Mouse (Mus musculus) heart, embryonic 11.5 days (tissue): ENCODE measurements around the gene Olfr1512. TPM values are rescaled to one million over a fixed set of nuclear protein-coding genes. Genes with fewer than 3 reads are reported as not detected.
A peak's percentile ranks its signal among the peaks of the same experiment; 100 is the strongest.

Experiments used
- ATAC-seq: fragments of 200-750 bp; cut with Nextera tagmentation; replicated peaks from 2 replicates; pipeline ENCODE4 v1.8.0; 2017; ENCODE audit warnings: moderate library complexity; ENCODE audit not compliant: insufficient number of reproducible peaks, low FRiP score, low TSS enrichment
- H3K27ac ChIP-seq: fragments of 300-500 bp; sonication (generic); 2 replicates; pipeline ENCODE4 v1.5.1; 2014; ENCODE audit warnings: mild to moderate bottlenecking, low read depth, low read length
- H3K27me3 ChIP-seq: fragments of 300-500 bp; sonication (generic); 2 replicates; pipeline ENCODE4 v1.6.1; 2014; ENCODE audit warnings: mild to moderate bottlenecking, low read length, mixed read lengths; ENCODE audit not compliant: control insufficient read depth, insufficient read depth
- H3K36me3 ChIP-seq: fragments of 300-500 bp; sonication (generic); 2 replicates; pipeline ENCODE4 v1.6.1; 2014; ENCODE audit warnings: mild to moderate bottlenecking, low read length, moderate library complexity, mixed read lengths; ENCODE audit not compliant: control insufficient read depth, insufficient read depth
- H3K4me1 ChIP-seq: fragments of 300-500 bp; sonication (generic); 2 replicates; pipeline ENCODE4 v1.6.1; 2014; ENCODE audit warnings: low read length; ENCODE audit not compliant: control insufficient read depth, insufficient read depth
- H3K4me2 ChIP-seq: fragments of 300-500 bp; sonication (generic); 2 replicates; pipeline ENCODE4 v1.6.1; 2014; ENCODE audit warnings: mild to moderate bottlenecking, moderate library complexity
- H3K4me3 ChIP-seq: fragments of 300-500 bp; sonication (generic); 2 replicates; pipeline ENCODE4 v1.5.1; 2014; ENCODE audit warnings: low read depth, low read length
- H3K9ac ChIP-seq: fragments of 300-500 bp; sonication (generic); 2 replicates; pipeline ENCODE4 v1.6.1; 2014; ENCODE audit warnings: mild to moderate bottlenecking, low read depth, low read length, moderate library complexity
- H3K9me3 ChIP-seq: fragments of 300-500 bp; sonication (generic); replicated peaks from 2 replicates; pipeline ENCODE4 v1.6.1; 2016; ENCODE audit warnings: low read length; ENCODE audit not compliant: control insufficient read depth
- WGBS: fragments of 180-500 bp; shearing (Covaris S2); extraction: QIAGEN DNeasy Blood & Tissue Kit; methylation state at CpG from one replicate; pipeline ENCODE4 v1.1.7; 2014; ENCODE audit not compliant: insufficient replicate concordance; 5-methylcytosine and 5-hydroxymethylcytosine counted together
- polyA plus RNA-seq: library from polyadenylated mRNA; unstranded; fragments of >200 nt; fragmentation: Nextera tagmentation; extraction: Ambion mirVana; gene quantifications from 2 replicates; pipeline ENCODE4 v1.2.1, GENCODE M21; 2014

Gene Olfr1512
- polyA plus RNA-seq, 1 experiment from 2014 or later = not detected

GRCm38 (mm10) chr14:52339512-52339852, 39.5 kb downstream of the Olfr1512 start:
- no peaks in the 10 kb centered on the region for H3K36me3 ChIP-seq
- no peaks in the 10 kb centered on the region for H3K27me3 ChIP-seq
- no peak overlapping the region for H3K4me3 ChIP-seq
- no peaks in the 10 kb centered on the region for H3K4me1 ChIP-seq
- ATAC-seq = no peak
- WGBS = 65% methylated on average over 6 of the region's 6 CpGs
- H3K9me3 ChIP-seq = no peaks in the 10 kb centered on the region; the same call in 1 of the 2 replicates
- H3K4me2 ChIP-seq = no peak overlapping the region
- H3K9ac ChIP-seq = no peak overlapping the region
- no peak overlapping the region for H3K27ac ChIP-seq

- no peak for ATAC-seq
- Histone ChIP-seq H3K27ac (no peak overlapping the region), H3K27me3 (no peaks in the 10 kb centered on the region), H3K4me3 (no peak overlapping the region), H3K9ac (no peak overlapping the region), H3K9me3 (no peaks in the 10 kb centered on the region), H3K36me3 (no peaks in the 10 kb centered on the region), H3K4me2 (peak overlapping the region; percentile 5; the same call in 1 of the 2 replicates), H3K4me1 (no peaks in the 10 kb centered on the region)
- 29% methylated on average over 21 of the region's 21 CpGs for WGBS
Observed at GRCm38 (mm10) chr14:52338751-52339511, 40.0 kb downstream of the Olfr1512 start.

GRCm38 (mm10) chr14:52332171-52332570, 46.8 kb downstream of the Olfr1512 start:
- Histone ChIP-seq H3K36me3 (no peaks in the 10 kb centered on the region), H3K27me3 (peaks cover 28% of the 10 kb centered on the region), H3K9ac (no peak overlapping the region), H3K4me2 (no peak overlapping the region), H3K9me3 (no peaks in the 10 kb centered on the region), H3K4me3 (no peak overlapping the region), H3K27ac (no peak overlapping the region), H3K4me1 (no peaks in the 10 kb centered on the region)
- 83% methylated on average over 1 of the region's 3 CpGs for WGBS
- no peak for ATAC-seq

- ATAC-seq = no peak
- peaks cover 38% of the 10 kb centered on the region for H3K27me3 ChIP-seq
Observed at GRCm38 (mm10) chr14:52331069-52331750, 47.8 kb downstream of the Olfr1512 start.

GRCm38 (mm10) chr14:52327910-52328812, 50.8 kb downstream of the Olfr1512 start, which contains the start of gene Sall2:
TSS of gene Sall2 (minus strand) at chr14:52328762.
- Histone ChIP-seq H3K36me3 (no peaks in the 10 kb centered on the region), H3K27ac (no peak within 1 kb of the TSS), H3K4me2 (peak within 1 kb of the TSS; percentile 70), H3K9ac (no peak within 1 kb of the TSS), H3K27me3 (peaks cover 45% of the 10 kb centered on the region), H3K4me3 (peak within 1 kb of the TSS; percentile 36), H3K9me3 (no peaks in the 10 kb centered on the region), H3K4me1 (no peaks in the 10 kb centered on the region)
- WGBS = under 1% methylated on average over 26 of the region's 26 CpGs
- ATAC-seq = no peak

More at GRCm38 (mm10) chr14:52331069-52331750, 47.8 kb downstream of the Olfr1512 start:
- Histone ChIP-seq H3K9me3 (no peaks in the 10 kb centered on the region), H3K4me3 (no peak overlapping the region), H3K27ac (no peak overlapping the region), H3K36me3 (no peaks in the 10 kb centered on the region), H3K4me1 (no peaks in the 10 kb centered on the region), H3K9ac (no peak overlapping the region), H3K4me2 (no peak overlapping the region)
- WGBS = 24% methylated on average over 4 of the region's 4 CpGs

- no peaks in the 10 kb centered on the region for H3K4me1 ChIP-seq
- no peaks in the 10 kb centered on the region for H3K9me3 ChIP-seq
- peaks cover 45% of the 10 kb centered on the region for H3K27me3 ChIP-seq
- no peak for ATAC-seq
- 3% methylated on average over 14 of the region's 14 CpGs for WGBS
- no peak overlapping the region for H3K9ac ChIP-seq
- no peaks in the 10 kb centered on the region for H3K36me3 ChIP-seq
- H3K27ac ChIP-seq = no peak overlapping the region
- H3K4me3 ChIP-seq = peak overlapping the region; percentile 36
- H3K4me2 ChIP-seq = peak overlapping the region; percentile 70
Observed at GRCm38 (mm10) chr14:52327375-52327901, 51.5 kb downstream of the Olfr1512 start.

GRCm38 (mm10) chr14:52325890-52326289, 53.1 kb downstream of the Olfr1512 start:
- Histone ChIP-seq H3K9ac (no peak overlapping the region), H3K36me3 (no peaks in the 10 kb centered on the region), H3K9me3 (no peaks in the 10 kb centered on the region), H3K4me2 (no peak overlapping the region), H3K4me3 (no peak overlapping the region), H3K27me3 (peaks cover 35% of the 10 kb centered on the region), H3K4me1 (no peaks in the 10 kb centered on the region), H3K27ac (no peak overlapping the region)
- no peak for ATAC-seq
- 13% methylated on average over 4 of the region's 4 CpGs for WGBS
